Mouse (Mus musculus): Measurements from ENCODE around the gene Commd8.

The Commd8 gene

DNA sequence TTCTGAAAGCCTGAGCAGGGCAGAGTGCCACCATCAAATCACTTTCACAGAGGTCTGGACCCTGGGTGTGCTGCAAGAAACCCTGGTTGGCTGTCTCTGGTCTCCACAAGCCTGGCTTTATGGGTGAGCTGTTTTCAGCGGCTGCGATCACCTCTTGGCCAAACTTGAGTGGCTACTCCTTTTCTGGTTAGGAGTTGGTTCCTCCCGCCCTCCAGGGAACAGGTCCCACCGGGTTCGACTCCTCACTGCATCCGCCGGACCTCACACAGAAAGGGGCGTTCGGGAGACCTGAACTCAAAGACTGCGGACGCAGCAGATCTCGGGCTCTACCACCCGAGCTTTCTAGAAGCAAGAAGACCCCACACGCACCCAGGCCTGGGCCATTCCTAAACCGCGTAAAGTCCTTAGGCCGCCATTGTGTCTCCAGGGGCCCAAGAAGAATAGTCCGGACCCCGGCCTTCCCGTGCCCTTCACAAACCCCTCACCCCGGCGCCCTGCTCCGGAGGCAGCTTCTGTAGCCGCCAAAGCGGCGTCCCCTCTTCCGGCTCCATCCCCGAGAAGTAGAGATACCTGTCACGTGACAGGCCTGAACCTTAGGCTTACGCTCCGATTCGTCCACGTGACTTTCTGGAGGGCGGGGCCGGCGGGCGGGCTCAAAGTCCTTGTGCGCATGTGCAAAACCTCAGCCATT lies at the start of gene Commd8:
Gene Commd8 (minus strand): TSS at position 596 of the 691 bp plus-strand sequence.
- DNase-seq (ENCODE audit: low spot score) = peak; percentile 91

GRCm38 (mm10) chr5:72211741-72212140 lies 43.8 kb upstream of the Commd8 start:
- no peak for DNase-seq (ENCODE audit: low spot score)

DNA sequence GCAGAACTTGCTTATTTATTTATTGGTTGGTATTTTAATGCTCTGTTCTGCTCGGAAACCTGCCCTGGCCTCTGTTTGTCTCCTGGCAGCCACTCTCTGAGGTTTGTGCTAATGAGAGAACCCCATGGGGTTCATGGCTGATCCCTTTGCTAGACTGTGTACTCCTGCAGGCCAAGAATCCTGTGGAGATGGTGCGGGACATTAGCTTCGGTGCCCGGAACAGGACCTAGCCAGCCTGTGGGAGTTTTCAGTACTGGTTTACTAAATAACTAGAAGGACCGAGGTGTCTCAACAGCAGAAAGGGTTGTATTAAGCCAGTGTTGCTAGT lies 42.8 kb upstream of the Commd8 start:
- no peak for DNase-seq (ENCODE audit: low spot score)

- DNase-seq (ENCODE audit: low spot score) = no peak
These were observed 42.3 kb upstream of the Commd8 start for GRCm38 (mm10) chr5:72210123-72210811.

DNA sequence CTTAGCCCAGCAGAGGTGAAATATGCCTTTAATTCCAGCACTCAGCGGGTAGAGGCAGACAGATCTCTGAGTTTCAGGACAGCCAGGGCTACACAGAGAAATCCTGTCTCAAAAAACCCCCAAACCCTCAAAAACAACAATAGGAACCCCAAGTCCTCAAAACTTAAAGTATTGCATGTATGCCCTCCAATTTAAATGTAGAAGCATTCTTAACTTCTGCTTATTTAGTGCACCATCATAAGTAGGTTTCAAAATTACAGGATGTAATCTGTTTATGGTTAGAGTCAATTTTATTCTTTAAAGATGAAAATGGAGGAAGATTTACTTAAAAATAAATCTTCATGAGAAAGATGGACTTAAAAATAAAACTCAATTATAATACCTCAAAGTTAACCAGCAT lies 40.5 kb upstream of the Commd8 start:
- DNase-seq (ENCODE audit: low spot score) = no peak

DNA sequence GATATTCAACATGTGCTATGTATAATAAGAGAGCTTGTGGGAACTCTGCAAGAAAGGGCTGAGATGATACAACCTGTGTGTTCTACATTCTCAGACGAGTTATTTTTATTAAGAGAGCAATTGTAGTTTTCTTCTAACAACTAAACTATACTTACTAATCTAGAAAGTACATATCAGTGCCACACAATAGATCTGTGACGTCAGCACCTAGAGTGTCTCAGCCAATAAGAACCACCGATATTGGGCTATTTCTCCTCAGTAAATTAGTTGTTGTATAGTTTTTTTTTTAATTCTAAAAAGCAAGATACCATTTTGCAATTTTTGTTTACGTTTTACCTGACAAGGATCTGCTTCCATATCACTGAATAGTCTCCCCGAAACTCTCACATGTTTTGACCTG lies 37.3 kb upstream of the Commd8 start:
- no peak for DNase-seq (ENCODE audit: low spot score)

DNA sequence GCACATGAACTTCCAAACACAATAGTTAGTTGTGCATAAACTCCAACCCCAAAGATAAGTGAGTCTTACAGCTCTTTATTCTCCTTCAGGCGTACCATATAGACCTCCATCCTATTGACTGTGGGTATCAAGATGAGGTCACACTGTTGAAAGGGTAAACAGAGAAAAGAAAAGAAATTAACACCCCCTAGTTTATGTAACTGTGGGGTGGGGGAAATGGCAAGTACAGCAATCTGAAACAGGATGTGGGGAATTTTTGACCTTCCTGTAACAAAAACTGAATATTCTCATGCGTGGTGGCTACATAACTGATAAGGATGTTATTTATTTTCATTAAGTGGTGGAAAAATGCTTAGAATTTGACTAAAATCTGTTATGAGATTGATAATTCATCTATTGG lies 36.5 kb upstream of the Commd8 start:
- DNase-seq (ENCODE audit: low spot score) = no peak

DNA sequence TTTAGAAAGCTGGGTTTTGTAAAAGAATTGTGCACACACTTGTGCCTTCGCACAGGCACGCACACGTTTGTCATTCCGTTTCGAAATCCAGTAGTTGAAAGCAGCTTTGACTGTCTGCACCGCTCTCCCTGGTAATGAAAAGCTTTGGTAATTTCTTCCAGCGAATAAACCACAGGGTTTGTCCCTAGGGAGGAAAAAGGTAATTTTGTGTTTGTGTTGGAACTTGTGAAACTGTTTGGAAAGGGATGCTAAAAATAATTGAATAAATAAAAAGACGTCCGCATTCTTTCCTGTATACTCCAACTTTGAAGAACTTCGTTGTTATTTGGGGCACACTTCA lies 35.7 kb upstream of the Commd8 start:
- DNase-seq (ENCODE audit: low spot score) = no peak

DNA sequence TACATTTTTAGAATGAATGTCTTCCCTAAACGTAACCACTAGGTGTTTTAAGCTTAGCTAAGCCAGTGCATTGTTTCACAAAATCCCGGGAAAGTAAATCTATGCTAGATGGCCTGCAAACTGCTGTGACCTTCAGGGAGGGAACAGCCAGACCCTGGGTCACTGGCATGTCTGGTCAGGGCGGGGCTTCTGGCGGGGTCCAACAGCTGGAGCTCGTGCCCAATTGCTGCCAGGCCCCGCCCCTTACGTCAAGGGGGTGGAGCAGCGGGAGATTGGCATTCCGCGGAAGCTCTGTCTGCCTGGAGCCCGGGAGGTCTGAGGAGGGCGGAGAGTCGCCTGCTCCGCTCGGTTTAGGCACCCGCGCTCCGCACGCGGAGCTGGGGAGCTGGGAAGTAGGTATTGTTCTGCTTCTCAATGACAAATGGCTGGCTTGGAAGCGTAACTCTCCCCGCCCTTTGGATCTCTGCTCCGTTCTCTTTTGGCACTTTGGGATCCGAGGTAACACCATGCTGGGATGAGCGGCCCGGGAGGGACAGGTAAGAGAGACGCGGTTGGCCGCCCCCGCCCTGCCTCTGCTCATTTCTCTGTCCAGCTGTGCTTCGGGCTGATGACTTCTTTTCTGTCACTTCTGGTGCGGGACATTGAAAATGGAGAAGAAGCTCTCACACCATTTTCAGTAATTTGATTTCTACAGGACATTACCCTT lies 35.2 kb upstream of the Commd8 start:
- DNase-seq (ENCODE audit: low spot score) = peak; percentile 43

DNA sequence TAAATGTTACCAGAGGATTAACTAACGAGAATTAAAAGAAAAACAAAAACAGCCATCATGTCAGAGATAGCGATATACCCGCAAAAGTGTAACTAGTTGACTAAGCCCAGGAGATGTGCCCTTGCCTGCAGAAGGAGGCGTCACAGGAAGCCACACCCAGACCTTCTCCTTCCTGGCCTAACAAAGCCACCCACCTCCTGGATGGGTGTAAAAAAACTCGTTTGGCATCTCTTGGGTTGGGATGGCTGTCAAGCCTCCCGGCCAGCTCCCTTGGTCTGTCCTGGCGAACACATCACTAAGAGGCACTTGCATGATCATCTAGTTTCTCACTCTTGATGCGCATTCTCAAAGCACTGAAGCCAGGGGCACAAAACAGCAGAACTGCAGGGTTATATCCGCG lies 34.0 kb upstream of the Commd8 start:
- no peak for DNase-seq (ENCODE audit: low spot score)

- DNase-seq (ENCODE audit: low spot score) = no peak
These were observed 33.6 kb upstream of the Commd8 start for GRCm38 (mm10) chr5:72201600-72201999.

DNA sequence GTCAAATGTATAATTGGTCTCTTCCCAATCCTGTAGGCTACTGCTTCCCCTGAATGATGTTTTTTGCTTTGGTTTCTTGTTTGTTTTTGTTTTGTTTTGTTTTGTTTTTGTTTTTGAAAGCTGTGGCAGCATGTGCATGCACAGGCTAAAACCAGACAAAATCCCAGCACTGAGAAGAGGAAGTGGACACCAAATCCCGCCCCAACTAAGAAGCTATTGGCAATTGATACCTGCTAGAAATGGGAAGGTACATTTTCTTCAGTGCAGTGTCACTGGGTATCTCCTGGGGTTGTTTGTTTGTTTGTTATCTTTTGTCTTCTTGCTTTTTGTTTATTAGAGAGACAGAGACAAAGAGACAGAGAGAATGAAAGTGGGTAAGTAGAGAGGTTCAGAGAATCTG lies 27.5 kb upstream of the Commd8 start:
- DNase-seq (ENCODE audit: low spot score) = no peak

DNA sequence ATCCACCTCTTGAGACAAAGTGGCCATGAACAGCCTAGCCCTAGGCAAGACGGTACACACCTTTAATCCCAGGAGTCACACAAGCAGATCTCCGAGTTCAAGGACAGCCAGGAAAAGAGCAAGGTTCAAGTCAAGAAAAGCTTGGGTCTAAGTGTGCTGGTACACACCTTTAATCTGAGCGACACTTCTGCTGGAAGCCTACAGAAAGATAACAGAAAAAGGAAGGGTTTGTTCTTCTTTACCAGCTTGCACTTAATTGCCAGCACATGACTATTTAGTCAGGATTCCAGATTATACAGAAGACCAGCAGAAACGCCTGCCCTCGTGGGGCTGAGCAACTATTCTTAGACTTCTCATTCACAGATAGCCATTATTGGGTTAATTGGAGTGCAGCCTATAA lies 23.9 kb upstream of the Commd8 start:
- no peak for DNase-seq (ENCODE audit: low spot score)

GRCm38 (mm10) chr5:72191154-72191553 lies 23.2 kb upstream of the Commd8 start:
- DNase-seq (ENCODE audit: low spot score) = no peak

DNA sequence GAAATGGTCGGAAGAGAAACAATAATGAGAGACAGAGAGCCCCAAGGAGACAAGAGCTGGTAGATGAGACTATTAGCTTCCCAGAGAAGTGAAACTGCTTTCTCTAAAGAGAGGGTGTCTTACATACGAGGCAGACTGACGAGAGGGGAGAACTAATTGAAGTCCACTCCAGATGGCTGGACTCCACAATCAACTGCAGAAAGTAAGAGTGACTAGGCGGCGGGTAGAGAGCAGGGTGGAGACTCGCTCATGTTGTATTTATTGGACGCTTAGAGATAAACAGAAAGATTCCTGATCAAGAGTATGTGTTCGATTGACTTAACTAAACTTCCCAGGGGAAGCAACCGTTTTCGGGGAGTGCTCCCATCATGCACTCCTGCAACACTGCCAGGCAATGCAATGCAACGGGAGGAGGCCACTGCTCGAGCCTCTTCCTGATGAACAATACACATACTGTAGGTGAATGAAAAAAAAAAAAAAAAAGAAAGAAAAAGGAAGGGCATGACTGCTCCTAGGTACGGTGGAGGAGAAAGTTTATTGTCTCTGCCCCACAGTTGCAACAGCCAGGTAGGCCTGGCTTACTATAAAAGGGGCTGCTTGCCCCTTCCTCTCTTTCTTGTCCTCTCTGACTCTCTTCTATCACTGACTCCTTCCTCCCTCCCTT lies 16.6 kb upstream of the Commd8 start:
- no peak for DNase-seq (ENCODE audit: low spot score)

GRCm38 (mm10) chr5:72183929-72184328 lies 15.9 kb upstream of the Commd8 start:
- no peak for DNase-seq (ENCODE audit: low spot score)

- no peak for DNase-seq (ENCODE audit: low spot score)
These were observed 14.8 kb upstream of the Commd8 start for GRCm38 (mm10) chr5:72182804-72183203.

DNA sequence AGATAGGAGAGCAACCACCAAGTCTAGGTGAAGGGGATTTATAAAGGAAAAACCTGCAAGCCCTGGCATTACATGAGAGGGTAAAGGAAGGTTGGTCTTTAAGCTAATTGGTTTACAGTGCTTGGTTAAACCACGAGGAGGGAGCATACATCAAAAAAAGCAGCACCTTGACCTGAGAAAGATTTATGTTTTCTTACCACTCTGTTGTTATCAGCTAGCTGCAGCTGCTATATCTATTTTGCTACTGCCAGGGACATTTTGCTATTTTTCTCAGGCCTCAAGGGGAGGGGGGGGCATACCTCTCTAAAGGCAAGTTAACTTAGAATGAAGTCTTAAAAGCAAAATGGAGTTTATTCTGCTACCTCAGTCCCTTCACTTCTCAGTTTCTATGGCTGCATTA lies 13.2 kb upstream of the Commd8 start:
- no peak for DNase-seq (ENCODE audit: low spot score)

- no peak for DNase-seq (ENCODE audit: low spot score)
These were observed 7.5 kb upstream of the Commd8 start for GRCm38 (mm10) chr5:72175530-72175929.

- DNase-seq (ENCODE audit: low spot score) = no peak
These were observed 7.1 kb upstream of the Commd8 start for GRCm38 (mm10) chr5:72175050-72175449.

- no peak for DNase-seq (ENCODE audit: low spot score)
These were observed 5.5 kb upstream of the Commd8 start for GRCm38 (mm10) chr5:72173521-72173920.

DNA sequence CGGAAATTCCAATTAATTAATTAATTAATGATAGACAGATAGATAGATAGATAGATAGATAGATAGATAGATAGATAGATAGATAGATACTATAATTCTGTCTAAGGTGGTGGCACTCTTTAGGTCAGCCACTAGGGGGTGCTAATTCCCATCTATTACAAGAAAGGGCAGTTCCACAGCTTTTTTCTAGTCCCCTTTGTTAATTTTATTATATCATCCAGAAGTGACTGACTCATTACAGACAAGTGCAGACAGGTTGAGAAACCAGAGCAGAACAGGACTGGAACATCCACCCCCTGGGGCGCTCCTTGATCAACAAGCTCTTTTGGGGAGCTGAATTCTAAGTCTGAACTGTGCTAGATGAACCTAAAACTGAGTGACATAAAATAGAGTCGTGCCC lies 4.7 kb upstream of the Commd8 start:
- DNase-seq (ENCODE audit: low spot score) = no peak

GRCm38 (mm10) chr5:72170067-72170466 lies 2.1 kb upstream of the Commd8 start:
- DNase-seq (ENCODE audit: low spot score) = no peak

All from layer of hippocampus, adult 9-10 months (tissue).